Mouse (Mus musculus) testis, adult 2 months (tissue): ENCODE measurements around the gene Slc7a1. TPM values are rescaled to one million over a fixed set of nuclear protein-coding genes. Genes with fewer than 3 reads are reported as not detected.

Source experiments
- H3K27ac ChIP-seq: fragments of 200-500 bp; 2 replicates; pipeline ENCODE4 v1.5.1; 2012; ENCODE audit warnings: low read depth, low read length; ENCODE audit not compliant: control insufficient read depth, insufficient read depth
- H3K27me3 ChIP-seq: fragments of 200-500 bp; 2 replicates; pipeline ENCODE4 v1.6.1; 2012; ENCODE audit warnings: mild to moderate bottlenecking, low read length, moderate library complexity; ENCODE audit not compliant: control insufficient read depth, insufficient read depth
- H3K36me3 ChIP-seq: fragments of 200-500 bp; 2 replicates; pipeline ENCODE4 v1.6.1; 2012; ENCODE audit warnings: mild to moderate bottlenecking, low read length; ENCODE audit not compliant: control insufficient read depth, insufficient read depth
- H3K4me1 ChIP-seq: fragments of 200-500 bp; 2 replicates; pipeline ENCODE4 v1.6.1; 2012; ENCODE audit warnings: low read length; ENCODE audit not compliant: control insufficient read depth, insufficient read depth
- H3K4me3 ChIP-seq: fragments of 200-500 bp; 2 replicates; pipeline ENCODE4 v1.5.1; 2012; ENCODE audit warnings: low read depth, mild to moderate bottlenecking, low read length, moderate library complexity, mixed read lengths; ENCODE audit not compliant: control insufficient read depth
- CTCF ChIP-seq: fragments of 200-500 bp; IDR thresholded peaks from 2 replicates; pipeline ENCODE4 v1.5.1; 2012; ENCODE audit warnings: low read depth, mild to moderate bottlenecking, inconsistent platforms, low read length, moderate library complexity; ENCODE audit not compliant: control insufficient read depth, insufficient read depth, insufficient replicate concordance
- POLR2A ChIP-seq: fragments of 200-500 bp; IDR thresholded peaks from 2 replicates; pipeline ENCODE4 v1.6.1; 2012; ENCODE audit warnings: low read depth, mild to moderate bottlenecking, inconsistent platforms, low read length, moderate library complexity; ENCODE audit not compliant: control insufficient read depth
- polyA plus RNA-seq: library from polyadenylated mRNA; depleted of rRNA; stranded (reverse); fragments of >200 nt; gene quantifications from 2 replicates; pipeline ENCODE4 v1.2.3, GENCODE M21; 2012; rRNA removed

Gene Slc7a1
- polyA plus RNA-seq, 1 experiment: 10.5 TPM

- H3K4me3 ChIP-seq: no peak overlapping the region
- no peaks in the 10 kb centered on the region for H3K27me3 ChIP-seq
- TF ChIP-seq CTCF (no peak), POLR2A (no peak)
- no peaks in the 10 kb centered on the region for H3K36me3 ChIP-seq
- no peaks in the 10 kb centered on the region for H3K4me1 ChIP-seq
- H3K27ac ChIP-seq: no peak overlapping the region
These were observed 119.4 kb downstream of the Slc7a1 start for GRCm38 (mm10) chr5:148280321-148280720.

DNA sequence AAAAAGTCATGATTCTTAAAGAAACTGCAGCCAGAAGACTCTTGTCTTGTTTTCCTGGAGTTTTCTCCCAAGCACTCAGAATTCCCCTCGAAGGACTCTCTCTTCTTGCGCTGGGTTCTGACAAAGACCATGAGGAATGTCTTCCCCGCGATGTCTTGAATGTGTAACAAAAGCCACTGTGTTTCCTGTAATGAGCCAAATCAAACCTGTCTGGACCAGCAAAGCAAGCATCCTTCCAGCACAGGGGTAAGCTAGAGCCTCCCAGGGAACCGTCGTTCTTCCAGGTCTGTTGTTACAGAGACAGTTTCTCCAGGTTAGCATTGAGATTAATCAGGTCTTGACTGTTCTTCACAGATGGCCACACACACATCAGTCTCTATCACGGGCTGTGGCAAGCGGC lies 121.5 kb downstream of the Slc7a1 start:
- Histone ChIP-seq H3K27me3 (no peaks in the 10 kb centered on the region), H3K4me3 (no peak overlapping the region), H3K36me3 (no peaks in the 10 kb centered on the region), H3K4me1 (no peaks in the 10 kb centered on the region), H3K27ac (no peak overlapping the region)
- TF ChIP-seq CTCF: no peak
- no peak for TF ChIP-seq POLR2A

Other genes starting within 250 kb of the Slc7a1 start
- 176 and 180 TPM in 2 replicates for gene Ubl3, start 152.9 kb upstream of the Slc7a1 start, polyA plus RNA-seq